Comparison of ENCODE assay signal across 16 mouse cellular contexts in genomic region chr3:100470101-100470500, GRCm38 (mm10).
"Had no signal": no experiment of that assay in that cellular context is flagged by ENCODE, and none has a peak within 500 bp of the region (broad histone marks: within the 10 kb centered on the region; RNA-seq: fewer than 3 reads in every experiment).

No protein-coding gene starts in this region.

- ATAC-seq: liver, postnatal 0 days; midbrain, embryonic 13.5 days; midbrain, embryonic 15.5 days had no signal

- H3K9me3 ChIP-seq: liver, embryonic 13.5 days; liver, embryonic 15.5 days; midbrain, embryonic 13.5 days; midbrain, embryonic 15.5 days; neural tube, embryonic 12.5 days had no signal

- H3K4me2 ChIP-seq: liver, embryonic 13.5 days; liver, embryonic 15.5 days; lung, embryonic 14.5 days; midbrain, embryonic 11.5 days; midbrain, embryonic 13.5 days; midbrain, embryonic 15.5 days; neural tube, embryonic 12.5 days had no signal

- DNase-seq: liver, embryonic 13.5 days; liver, postnatal 0 days; lung, embryonic 14.5 days; lung, postnatal 14 days; right cerebral cortex, postnatal 14 days; spleen, adult 18-20 months; thymus, adult 18-20 months; thymus, postnatal 14 days; thymus, postnatal 36 days had no signal

- H3K27me3 ChIP-seq: midbrain, embryonic 13.5 days; midbrain, embryonic 15.5 days; neural tube, embryonic 12.5 days had no signal

- H3K9ac ChIP-seq: liver, embryonic 13.5 days; liver, embryonic 15.5 days; liver, postnatal 0 days; lung, embryonic 14.5 days; midbrain, embryonic 13.5 days; midbrain, embryonic 15.5 days; neural tube, embryonic 12.5 days had no signal

- H3K27ac ChIP-seq: liver, embryonic 13.5 days; liver, embryonic 15.5 days; macrophage; midbrain, embryonic 13.5 days; midbrain, embryonic 15.5 days; neural tube, embryonic 12.5 days had no signal

- H3K4me3 ChIP-seq: liver, embryonic 13.5 days; liver, embryonic 15.5 days; megakaryocyte, embryonic 14.5 days; midbrain, embryonic 13.5 days; midbrain, embryonic 15.5 days; neural tube, embryonic 12.5 days had no signal

- H3K36me3 ChIP-seq: midbrain, embryonic 15.5 days; neural tube, embryonic 12.5 days had no signal
